Mouse (Mus musculus) lung, postnatal 4 days (tissue): ENCODE data around the gene Nkg7.

Experiments used
- DNase-seq, 2 experiments: peaks; one replicate each; pipeline ENCODE4 v3.0.0; 2021

Nkg7 gene

DNA sequence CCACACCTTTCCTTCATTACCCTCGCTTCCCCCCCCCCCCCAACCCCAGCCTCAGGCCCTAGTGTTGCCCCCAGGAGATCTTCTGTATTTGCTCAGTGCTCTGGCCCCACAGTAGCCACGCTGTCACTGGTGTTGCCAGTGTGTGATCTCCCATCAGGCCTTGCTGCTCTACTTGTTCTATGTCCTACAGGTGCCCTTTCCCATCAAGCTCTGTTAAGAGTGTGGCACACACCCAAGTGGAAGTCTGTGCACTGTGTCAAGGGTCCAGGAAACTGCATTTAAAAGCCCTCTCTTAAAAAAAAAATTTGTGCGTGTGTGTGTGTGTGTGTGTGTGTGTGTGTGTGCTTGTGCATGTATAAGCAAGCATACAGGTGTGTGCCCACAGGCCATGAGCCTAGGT, 11.4 kb downstream of the Nkg7 start:
- DNase-seq, result no peak

GRCm38 (mm10) chr7:43449811-43450210, 12.9 kb downstream of the Nkg7 start:
- no peak for DNase-seq

DNA sequence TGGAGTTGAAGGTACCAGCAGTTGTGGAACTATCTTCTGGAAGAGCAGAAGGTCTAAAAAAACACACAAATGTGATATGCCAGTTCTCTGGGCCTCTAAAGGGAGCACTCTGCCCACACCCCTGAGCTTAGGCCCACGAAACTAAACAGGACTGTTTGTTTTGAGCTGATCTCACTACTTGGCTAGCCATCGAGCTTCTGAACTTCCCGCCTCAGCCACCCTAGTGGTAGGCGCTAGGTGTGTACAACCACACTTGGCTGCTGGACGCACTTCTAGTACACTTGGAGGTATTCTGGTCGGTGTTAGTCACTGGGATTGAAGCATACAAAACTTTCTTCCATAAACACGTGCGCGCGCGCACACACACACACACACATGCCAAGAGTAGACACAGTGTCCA, 14.9 kb downstream of the Nkg7 start:
- DNase-seq, result no peak

GRCm38 (mm10) chr7:43452609-43453008, 15.7 kb downstream of the Nkg7 start:
- peak in 1 of 2 experiments; percentile 53 for DNase-seq

- DNase-seq, result no peak
These were observed 16.9 kb downstream of the Nkg7 start for GRCm38 (mm10) chr7:43453599-43454355.

DNA sequence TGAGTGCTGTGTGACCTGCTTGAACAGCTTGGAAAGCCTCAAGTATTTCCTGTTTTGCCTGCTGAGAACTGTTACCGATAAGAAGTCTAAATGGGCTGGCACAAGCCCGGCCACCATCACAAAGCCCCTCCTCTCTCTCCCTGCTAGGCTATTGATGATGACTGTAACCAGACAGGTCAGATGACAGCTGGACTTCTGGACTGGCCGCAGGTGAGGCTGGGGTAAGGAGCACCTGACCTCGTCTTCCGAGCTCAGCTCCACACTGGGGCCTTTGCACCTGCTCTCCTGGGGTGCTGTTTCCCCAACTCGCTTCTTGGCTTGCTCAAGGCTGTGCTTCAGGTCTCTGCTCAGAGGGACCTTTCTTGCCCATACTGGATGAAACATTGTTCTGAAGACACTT, 17.5 kb downstream of the Nkg7 start:
- no peak for DNase-seq

DNA sequence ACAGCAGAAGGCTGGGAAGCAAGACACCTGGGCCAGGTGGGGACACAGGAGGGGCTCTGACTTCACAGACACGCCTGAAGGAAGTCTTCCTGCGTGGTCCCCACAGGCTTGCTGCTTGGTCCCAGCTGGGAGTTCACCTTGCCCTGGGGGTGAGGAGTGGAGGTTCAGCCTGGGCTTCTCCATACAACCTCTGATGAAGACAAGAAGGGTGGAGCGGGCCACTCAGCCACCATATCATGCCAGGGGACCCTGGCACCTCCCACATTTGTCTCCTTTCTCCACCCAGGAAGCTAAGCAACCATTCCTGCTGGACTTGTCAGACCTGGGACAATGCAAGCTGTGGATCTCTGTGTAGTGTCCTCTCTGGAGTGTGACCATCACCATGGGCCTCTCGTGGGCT, 26.0 kb downstream of the Nkg7 start, which contains the start of gene Vsig10l:
TSS of gene Vsig10l (plus strand) at position 301 of the 400 bp plus-strand sequence.
- no peak for DNase-seq

DNA sequence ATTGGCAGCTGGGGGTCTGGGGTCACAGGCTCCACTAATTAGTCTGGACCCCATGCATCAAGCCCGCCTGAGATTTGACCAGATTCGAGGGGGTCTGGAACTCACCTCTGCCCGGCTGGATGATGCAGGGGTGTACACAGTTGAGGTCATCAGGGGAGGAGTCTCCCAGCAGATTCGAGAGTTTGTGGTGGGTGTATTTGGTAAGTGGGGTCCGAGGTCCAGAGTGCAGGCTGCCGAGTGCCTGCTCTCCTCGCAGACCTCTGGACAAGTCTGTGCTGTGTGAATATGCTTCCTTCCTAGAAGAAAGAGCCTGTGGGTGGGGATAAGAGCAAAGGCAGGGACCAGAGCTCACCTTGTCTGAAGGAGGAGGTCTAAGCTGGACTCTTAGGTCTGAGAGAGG, 27.1 kb downstream of the Nkg7 start:
- DNase-seq, result no peak

GRCm38 (mm10) chr7:43464864-43465343, 28.0 kb downstream of the Nkg7 start:
- no peak for DNase-seq

GRCm38 (mm10) chr7:43465344-43466098, 28.6 kb downstream of the Nkg7 start:
- peak; percentile 94 to 95 for DNase-seq

- peak; percentile 90 to 92 for DNase-seq
These were observed 29.3 kb downstream of the Nkg7 start for GRCm38 (mm10) chr7:43466099-43466694.

DNA sequence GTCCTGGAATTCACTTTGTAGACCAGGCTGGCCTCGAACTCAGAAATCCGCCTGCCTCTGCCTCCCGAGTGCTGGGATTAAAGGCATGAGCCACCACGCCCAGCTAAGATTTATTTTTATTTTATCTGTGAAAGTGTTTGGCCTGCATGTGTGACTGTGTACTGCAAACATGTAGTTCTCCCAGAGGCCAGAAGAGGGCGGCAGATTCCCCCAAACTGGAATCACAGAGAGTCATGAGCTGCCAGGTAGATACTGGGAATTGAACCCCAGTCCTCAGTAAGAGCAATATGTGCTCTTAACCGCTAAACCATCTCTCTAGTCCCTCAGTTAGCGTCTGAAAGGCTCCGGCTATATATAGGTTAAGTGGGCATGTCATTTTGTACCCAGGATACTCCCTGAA, 33.5 kb downstream of the Nkg7 start:
- DNase-seq, result peak in 1 of 2 experiments; percentile 45

- DNase-seq, result peak in 1 of 2 experiments; percentile 40
These were observed 38.8 kb downstream of the Nkg7 start for GRCm38 (mm10) chr7:43475706-43476105.

GRCm38 (mm10) chr7:43476376-43476775, 39.5 kb downstream of the Nkg7 start:
- DNase-seq, result no peak

DNA sequence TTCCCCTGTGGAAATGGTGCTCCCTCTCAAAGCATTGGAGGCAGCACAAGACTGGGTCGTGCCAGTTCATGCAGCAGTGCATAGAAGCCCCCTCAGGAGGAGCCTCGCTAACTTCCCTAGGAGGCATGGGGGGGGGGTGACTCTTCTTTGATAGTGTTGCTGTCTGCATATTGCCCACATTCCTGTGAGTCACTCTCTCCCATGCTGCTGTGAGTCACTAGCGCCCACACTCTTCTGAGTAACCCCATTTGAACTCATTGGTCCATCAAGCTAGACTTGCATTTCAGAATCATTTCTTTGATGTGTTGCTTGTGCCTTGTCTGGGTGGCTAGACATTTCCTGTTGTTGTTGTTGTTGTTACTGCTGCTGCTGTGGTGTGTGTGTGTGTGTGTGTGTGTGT, 44.3 kb downstream of the Nkg7 start:
- DNase-seq, result no peak

GRCm38 (mm10) chr7:43482090-43482716, 45.3 kb downstream of the Nkg7 start:
- DNase-seq, result peak; percentile 40 to 51

- no peak for DNase-seq
These were observed 46.4 kb downstream of the Nkg7 start for GRCm38 (mm10) chr7:43483236-43483635.
